Mouse (Mus musculus) erythroid progenitor cell, adult 5-6 weeks (primary cell): ENCODE results near the gene Cirbp. TPM values are rescaled to one million over a fixed set of nuclear protein-coding genes. Genes with fewer than 3 reads are reported as not detected.
"Not testable (repeated sequence)": the region's sequence is repeated elsewhere in the genome, so short reads cannot be mapped to it uniquely, and the experiment has no call there.

Experiments used
- ATAC-seq: replicated peaks from 2 replicates; pipeline ENCODE4 v1.8.0; 2016; ENCODE audit warnings: moderate number of reproducible peaks, mild to moderate bottlenecking, moderate TSS enrichment, inconsistent platforms; ENCODE audit not compliant: poor library complexity, low FRiP score, severe bottlenecking
- total RNA-seq, 2 experiments: library from RNA; stranded (forward) in 1 of 2; stranded (reverse) in 1 of 2; fragments of 150-400 nt in 1 of 2; fragments of 186-747, 209-891 nt in 1 of 2; gene quantifications; 2 replicates each; pipeline versions ENCODE4 v1.2.3 to v1.2.4; 2015 to 2017; ENCODE audit warnings: low replicate concordance in 2 of 2

The Cirbp gene
- total RNA-seq, 2 experiments from 2014 or later, result 19.7 to 39.6 TPM

DNA sequence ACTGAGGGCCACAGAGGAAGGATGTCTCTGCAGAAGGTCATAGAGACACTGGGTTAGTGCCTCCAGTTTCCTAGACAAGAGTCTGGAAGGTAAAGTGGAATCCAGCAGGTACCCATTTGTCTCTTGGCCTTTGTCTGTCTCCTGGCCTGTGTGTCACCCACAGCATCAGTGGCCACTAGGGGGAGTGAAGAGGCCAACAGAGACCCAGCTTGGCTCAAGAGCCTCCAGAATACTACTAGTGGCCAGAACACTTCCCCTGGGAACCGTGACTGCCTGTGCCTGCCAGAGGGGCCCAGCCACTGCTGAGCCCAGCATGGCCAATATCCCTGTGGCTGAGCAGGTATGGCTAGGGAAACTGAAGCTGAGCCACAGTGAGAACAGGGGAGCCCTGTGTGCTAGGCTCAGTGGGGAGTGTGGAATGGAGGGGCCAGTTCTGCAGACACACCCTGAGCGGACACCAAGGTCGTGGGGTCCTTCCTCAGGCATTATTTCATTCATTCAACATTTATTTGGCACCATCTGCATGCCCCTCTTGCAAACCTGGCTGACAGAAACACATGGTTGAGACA lies 33.7 kb downstream of the Cirbp start:
- ATAC-seq, result peak; percentile 90

DNA sequence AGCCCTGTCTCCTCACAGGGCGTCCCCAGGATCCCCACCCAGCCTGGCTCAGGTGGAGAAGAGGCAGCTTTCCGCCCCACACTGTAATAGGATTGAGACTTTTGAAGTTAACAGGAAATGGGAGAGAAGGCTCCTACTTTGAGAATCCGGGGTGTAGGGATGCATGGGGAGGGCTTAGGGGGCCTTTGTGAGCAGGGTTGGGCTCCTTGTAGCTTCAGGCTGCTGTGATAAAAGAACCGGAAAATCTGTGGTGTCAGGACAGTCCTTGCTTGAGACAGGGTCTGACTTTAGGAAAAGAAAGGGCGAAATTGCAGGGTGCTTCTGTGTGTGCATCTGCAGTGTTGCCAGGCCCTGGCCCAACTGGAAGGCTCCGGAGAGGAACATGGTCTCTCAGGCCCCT lies 34.7 kb downstream of the Cirbp start:
- ATAC-seq, result no peak

DNA sequence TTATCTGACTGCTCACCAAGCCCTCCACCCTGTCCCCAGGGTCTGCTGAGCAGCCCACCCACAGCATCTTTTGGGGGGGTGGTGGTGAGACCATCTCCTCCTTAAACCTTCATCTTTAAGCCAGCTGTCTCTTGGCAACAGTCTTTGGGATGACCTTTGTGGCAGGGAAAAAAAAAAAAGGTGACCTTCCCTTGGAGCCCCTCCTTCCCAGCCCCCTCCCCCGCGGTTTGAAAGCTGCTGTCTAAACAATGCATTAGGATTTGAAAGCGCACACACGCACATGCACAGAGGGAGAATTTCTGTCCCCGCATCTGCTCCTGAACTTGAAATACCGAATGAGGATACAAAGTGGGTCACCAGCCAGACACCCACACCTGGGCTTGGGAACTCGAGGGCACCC lies 38.3 kb downstream of the Cirbp start:
- no peak for ATAC-seq

DNA sequence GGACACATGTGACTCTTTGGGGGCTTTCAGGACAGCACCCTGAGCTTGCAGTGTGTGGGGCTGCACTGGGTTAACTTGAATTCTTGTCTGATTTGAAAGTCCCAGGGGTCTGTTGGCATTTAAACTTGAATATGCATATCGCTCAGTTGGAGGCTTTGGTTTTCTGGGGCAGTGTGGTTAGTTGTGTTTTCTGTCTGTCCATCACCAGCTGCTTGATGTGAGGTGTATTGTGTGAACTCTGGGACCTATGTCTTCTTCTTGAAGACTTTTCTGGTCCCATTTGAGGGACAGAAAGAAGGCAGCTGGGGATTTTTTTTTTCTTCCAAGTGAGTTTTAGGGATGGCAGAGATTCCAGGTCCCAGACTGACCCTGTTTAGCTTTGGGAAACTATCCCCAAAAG lies 41.4 kb downstream of the Cirbp start:
- no peak for ATAC-seq

DNA sequence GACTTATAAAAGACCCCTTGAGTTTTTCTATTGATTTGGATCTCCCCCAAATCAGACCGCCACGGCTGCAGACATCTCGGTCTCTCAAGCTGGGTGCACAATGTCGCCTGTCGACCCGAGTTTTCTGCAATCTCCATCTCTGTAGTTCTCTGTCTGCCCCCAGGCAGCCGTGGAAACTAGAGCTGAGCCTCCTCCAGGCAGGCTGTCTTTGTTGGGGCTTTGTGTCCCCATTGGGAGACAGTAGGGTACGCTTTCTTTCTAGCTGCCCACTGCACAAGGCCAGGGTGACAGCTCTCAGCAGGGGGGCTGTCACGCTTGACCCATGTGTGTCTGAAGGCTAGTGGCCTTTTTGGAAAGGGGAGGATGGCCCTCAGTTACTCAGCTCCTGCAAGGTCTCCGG lies 41.9 kb downstream of the Cirbp start:
- no peak for ATAC-seq

DNA sequence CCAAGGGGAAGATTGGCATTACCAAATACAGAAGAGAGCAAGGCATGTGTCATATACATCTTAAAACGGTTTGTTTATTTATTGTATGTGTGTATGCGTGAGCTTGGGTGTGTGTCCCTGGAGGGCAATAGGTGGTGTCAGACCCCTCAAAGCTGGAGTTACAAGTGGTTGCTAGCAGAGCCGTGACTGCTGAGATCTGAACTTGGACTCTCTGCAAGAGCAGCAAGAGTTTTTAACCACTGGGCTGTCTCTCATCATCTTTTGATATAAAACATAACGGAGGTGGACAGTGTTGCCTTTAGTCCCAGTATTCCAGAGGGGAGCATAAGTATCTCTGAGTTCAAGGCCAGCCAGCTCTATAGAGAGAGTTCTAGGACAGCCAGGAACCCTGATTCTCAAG lies 42.5 kb downstream of the Cirbp start:
- no peak for ATAC-seq

DNA sequence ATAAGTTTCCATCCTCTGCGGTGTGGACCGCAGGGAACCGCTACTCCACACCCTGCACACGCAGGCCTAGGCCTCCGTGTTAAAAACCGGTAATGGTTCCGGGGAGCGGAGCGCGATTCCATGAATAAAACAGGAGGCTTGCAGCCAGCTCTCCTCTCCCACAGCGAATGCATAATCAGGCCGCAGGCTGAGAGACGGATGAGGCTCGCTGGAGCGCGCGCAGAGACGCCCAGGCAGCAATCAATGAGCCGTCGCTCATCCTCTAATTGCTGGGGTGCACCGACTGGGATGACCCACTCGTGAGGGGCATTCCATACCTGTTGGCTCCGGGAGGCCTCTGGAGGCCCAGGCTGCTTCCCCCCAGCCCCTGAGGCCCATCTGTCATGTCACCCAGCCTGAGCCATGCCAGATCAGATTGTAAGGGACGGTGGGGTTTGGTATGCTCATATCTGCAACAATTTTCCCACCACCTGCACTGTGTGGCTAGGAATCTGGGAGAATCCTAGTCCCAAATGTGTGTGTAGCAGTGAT lies 43.1 kb downstream of the Cirbp start:
- no peak for ATAC-seq

DNA sequence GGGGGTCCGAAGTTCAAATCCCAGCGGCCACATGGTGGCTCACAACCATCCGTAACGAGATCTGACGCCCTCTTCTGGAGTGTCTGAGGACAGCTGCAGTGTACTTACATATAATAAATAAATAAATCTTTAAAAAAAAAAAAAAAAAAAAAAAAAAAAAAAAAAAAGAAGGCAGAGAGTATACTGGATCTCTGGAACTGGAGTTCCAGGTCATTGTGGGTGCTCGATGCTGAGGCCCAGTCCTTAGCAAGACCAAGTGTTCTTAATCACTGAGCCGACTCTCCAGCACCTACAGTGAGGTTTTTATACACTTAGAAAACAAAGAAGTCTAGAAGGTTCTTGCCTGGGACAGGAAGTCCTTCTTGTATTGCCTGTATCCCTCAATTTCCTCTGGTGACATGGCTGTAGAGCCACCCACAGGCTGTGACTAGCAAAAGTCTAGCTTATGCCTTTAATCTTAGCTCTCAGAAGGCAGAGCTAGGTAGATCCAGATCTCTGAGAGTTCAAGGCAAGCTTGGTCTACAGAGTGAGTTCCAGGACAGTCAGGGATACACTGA lies 45.8 kb downstream of the Cirbp start:
- not testable (repeated sequence) for ATAC-seq

DNA sequence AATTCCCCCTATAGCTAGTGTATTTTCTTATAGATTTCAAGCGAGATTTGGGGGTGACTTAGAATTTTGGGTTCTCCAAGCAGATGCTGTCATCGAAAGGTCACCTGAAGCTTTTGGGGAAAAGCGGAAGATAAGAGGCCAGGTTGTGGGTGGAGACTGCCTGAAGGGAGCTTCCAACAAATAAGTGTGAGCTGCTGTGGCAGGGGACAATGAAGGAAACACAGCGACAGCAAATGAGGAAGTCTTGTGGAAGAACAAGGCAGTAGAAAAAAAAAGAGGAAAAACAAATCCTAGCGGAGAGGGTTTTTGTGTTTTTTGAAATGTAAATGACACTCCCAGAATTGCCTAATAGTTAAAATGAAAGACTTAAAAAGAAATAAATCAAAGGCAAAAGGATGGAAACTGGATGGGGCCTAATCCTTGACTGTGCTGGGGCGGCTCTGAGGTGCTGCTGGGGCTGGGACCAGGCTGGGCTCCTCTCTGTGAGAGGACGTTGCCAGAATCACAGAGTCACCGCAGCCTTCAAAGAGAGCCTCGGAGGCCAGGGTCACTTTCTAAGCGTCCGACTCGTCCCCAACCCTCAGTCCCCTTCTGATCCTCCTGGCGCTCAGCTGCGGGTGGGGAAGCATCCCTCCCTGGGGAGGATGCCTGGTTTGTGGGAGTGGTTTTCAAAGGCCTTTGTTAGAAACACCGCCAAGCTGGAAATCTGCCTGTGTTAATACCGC lies 49.4 kb downstream of the Cirbp start:
- no peak for ATAC-seq

DNA sequence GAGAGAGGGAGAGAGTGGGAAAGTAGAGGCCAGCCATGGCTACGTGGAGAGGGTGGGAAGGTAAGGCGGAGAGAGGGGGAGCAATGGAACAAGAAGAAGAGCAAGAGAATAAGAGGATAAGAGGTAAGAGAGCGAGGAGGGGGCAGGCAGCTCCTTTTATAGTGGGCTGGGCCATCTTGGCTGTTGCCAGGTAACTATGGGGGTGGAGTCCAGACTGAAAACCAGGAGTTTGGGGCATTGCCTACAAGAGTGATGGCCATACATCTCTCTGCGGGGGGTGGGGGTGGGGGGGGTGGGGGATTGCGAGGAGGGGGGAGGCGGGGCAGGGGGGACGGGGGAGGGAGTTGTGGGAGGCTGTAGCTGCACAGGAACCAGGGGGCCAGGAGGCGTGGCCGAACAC lies 54.9 kb downstream of the Cirbp start:
- ATAC-seq, result no peak

Other genes starting within 250 kb of the Cirbp start
Only the 30 nearest of the 32 such genes appear.
- 4.2 and 9.7 TPM in 2 replicates for gene Arid3a, start 238.9 kb upstream of the Cirbp start, total RNA-seq (2015; ENCODE audit: low replicate concordance)
- gene Arid3a, start 238.9 kb upstream of the Cirbp start, total RNA-seq (2017; ENCODE audit: low replicate concordance), result 4.8 and 8.6 TPM in 2 replicates
- 4.0 and 10.1 TPM in 2 replicates for gene Wdr18, start 205.8 kb upstream of the Cirbp start, total RNA-seq (2015; ENCODE audit: low replicate concordance)
- gene Wdr18, start 205.8 kb upstream of the Cirbp start, total RNA-seq (2017; ENCODE audit: low replicate concordance), result 0.98 and 4.6 TPM in 2 replicates
- not detected in 2 replicates for gene Grin3b, start 195.3 kb upstream of the Cirbp start, total RNA-seq (2015; ENCODE audit: low replicate concordance)
- not detected in 2 replicates for gene Grin3b, start 195.3 kb upstream of the Cirbp start, total RNA-seq (2017; ENCODE audit: low replicate concordance)
- 57.0 and 78.9 TPM in 2 replicates for gene Tmem259, start 181.7 kb upstream of the Cirbp start, total RNA-seq (2015; ENCODE audit: low replicate concordance)
- 49.2 and 51.1 TPM in 2 replicates for gene Tmem259, start 181.7 kb upstream of the Cirbp start, total RNA-seq (2017; ENCODE audit: low replicate concordance)
- 20.1 and 39.6 TPM in 2 replicates for gene Cnn2, start 177.4 kb upstream of the Cirbp start, total RNA-seq (2015; ENCODE audit: low replicate concordance)
- 18.2 and 26.3 TPM in 2 replicates for gene Cnn2, start 177.4 kb upstream of the Cirbp start, total RNA-seq (2017; ENCODE audit: low replicate concordance)
- gene Abca7, start 169.5 kb upstream of the Cirbp start, total RNA-seq (2015; ENCODE audit: low replicate concordance), result 44.0 and 58.4 TPM in 2 replicates
- gene Abca7, start 169.5 kb upstream of the Cirbp start, total RNA-seq (2017; ENCODE audit: low replicate concordance), result 58.6 and 71.8 TPM in 2 replicates
- gene Arhgap45, start 149.3 kb upstream of the Cirbp start, total RNA-seq (2015; ENCODE audit: low replicate concordance), result 23.4 and 23.9 TPM in 2 replicates
- gene Arhgap45, start 149.3 kb upstream of the Cirbp start, total RNA-seq (2017; ENCODE audit: low replicate concordance), result 16.0 and 28.8 TPM in 2 replicates
- 18.4 and 20.5 TPM in 2 replicates for gene Polr2e, start 126.2 kb upstream of the Cirbp start, total RNA-seq (2015; ENCODE audit: low replicate concordance)
- 14.6 and 28.4 TPM in 2 replicates for gene Polr2e, start 126.2 kb upstream of the Cirbp start, total RNA-seq (2017; ENCODE audit: low replicate concordance)
- 371 and 490 TPM in 2 replicates for gene Gpx4, start 118.8 kb upstream of the Cirbp start, total RNA-seq (2015; ENCODE audit: low replicate concordance)
- 239 and 372 TPM in 2 replicates for gene Gpx4, start 118.8 kb upstream of the Cirbp start, total RNA-seq (2017; ENCODE audit: low replicate concordance)
- 19.5 and 21.8 TPM in 2 replicates for gene Sbno2, start 60.4 kb upstream of the Cirbp start, total RNA-seq (2015; ENCODE audit: low replicate concordance)
- gene Sbno2, start 60.4 kb upstream of the Cirbp start, total RNA-seq (2017; ENCODE audit: low replicate concordance), result 34.3 and 36.1 TPM in 2 replicates
- 224 and 296 TPM in 2 replicates for gene Stk11, start 50.2 kb upstream of the Cirbp start, total RNA-seq (2015; ENCODE audit: low replicate concordance)
- gene Stk11, start 50.2 kb upstream of the Cirbp start, total RNA-seq (2017; ENCODE audit: low replicate concordance), result 440 and 520 TPM in 2 replicates
- gene Atp5d, start 27.4 kb upstream of the Cirbp start, total RNA-seq (2015; ENCODE audit: low replicate concordance), result 89.3 and 94.8 TPM in 2 replicates
- gene Atp5d, start 27.4 kb upstream of the Cirbp start, total RNA-seq (2017; ENCODE audit: low replicate concordance), result 19.4 and 39.9 TPM in 2 replicates
- not detected in 2 replicates for gene Cbarp, start 25.1 kb upstream of the Cirbp start, total RNA-seq (2015; ENCODE audit: low replicate concordance)
- gene Cbarp, start 25.1 kb upstream of the Cirbp start, total RNA-seq (2017; ENCODE audit: low replicate concordance), result not detected in 2 replicates
- gene Midn, start 17.7 kb upstream of the Cirbp start, total RNA-seq (2015; ENCODE audit: low replicate concordance), result 20.1 and 23.8 TPM in 2 replicates
- gene Midn, start 17.7 kb upstream of the Cirbp start, total RNA-seq (2017; ENCODE audit: low replicate concordance), result 12.5 and 18.2 TPM in 2 replicates
- gene 1600002K03Rik, start 7.0 kb downstream of the Cirbp start, total RNA-seq (2015; ENCODE audit: low replicate concordance), result not detected in 2 replicates
- gene 1600002K03Rik, start 7.0 kb downstream of the Cirbp start, total RNA-seq (2017; ENCODE audit: low replicate concordance), result not detected in 2 replicates
- gene Efna2, start 13.5 kb downstream of the Cirbp start, total RNA-seq (2015; ENCODE audit: low replicate concordance), result not detected in 2 replicates
- gene Efna2, start 13.5 kb downstream of the Cirbp start, total RNA-seq (2017; ENCODE audit: low replicate concordance), result not detected in 2 replicates
- gene Mum1, start 60.4 kb downstream of the Cirbp start, total RNA-seq (2015; ENCODE audit: low replicate concordance), result 26.3 and 59.5 TPM in 2 replicates
- gene Mum1, start 60.4 kb downstream of the Cirbp start, total RNA-seq (2017; ENCODE audit: low replicate concordance), result 65.3 and 74.2 TPM in 2 replicates
- 87.6 and 109 TPM in 2 replicates for gene Ndufs7, start 83.1 kb downstream of the Cirbp start, total RNA-seq (2015; ENCODE audit: low replicate concordance)
- gene Ndufs7, start 83.1 kb downstream of the Cirbp start, total RNA-seq (2017; ENCODE audit: low replicate concordance), result 43.9 and 66.0 TPM in 2 replicates
- 1.4 TPM in 1 of 2 replicates, not detected in the other for gene Gamt, start 95.0 kb downstream of the Cirbp start, total RNA-seq (2015; ENCODE audit: low replicate concordance)
- gene Gamt, start 95.0 kb downstream of the Cirbp start, total RNA-seq (2017; ENCODE audit: low replicate concordance), result not detected in 2 replicates
- 35.6 and 83.6 TPM in 2 replicates for gene Dazap1, start 95.5 kb downstream of the Cirbp start, total RNA-seq (2015; ENCODE audit: low replicate concordance)
- 72.0 and 102 TPM in 2 replicates for gene Dazap1, start 95.5 kb downstream of the Cirbp start, total RNA-seq (2017; ENCODE audit: low replicate concordance)
- 689 and 862 TPM in 2 replicates for gene Rps15, start 126.5 kb downstream of the Cirbp start, total RNA-seq (2015; ENCODE audit: low replicate concordance)
- gene Rps15, start 126.5 kb downstream of the Cirbp start, total RNA-seq (2017; ENCODE audit: low replicate concordance), result 557 and 668 TPM in 2 replicates
- not detected in 2 replicates for gene Apc2, start 130.0 kb downstream of the Cirbp start, total RNA-seq (2015; ENCODE audit: low replicate concordance)
- 0.13 TPM in 1 of 2 replicates, not detected in the other for gene Apc2, start 130.0 kb downstream of the Cirbp start, total RNA-seq (2017; ENCODE audit: low replicate concordance)
- gene 2310011J03Rik, start 154.6 kb downstream of the Cirbp start, total RNA-seq (2015; ENCODE audit: low replicate concordance), result 7.2 and 13.4 TPM in 2 replicates
- gene 2310011J03Rik, start 154.6 kb downstream of the Cirbp start, total RNA-seq (2017; ENCODE audit: low replicate concordance), result 6.1 and 10.8 TPM in 2 replicates
- not detected in 2 replicates for gene Pcsk4, start 163.5 kb downstream of the Cirbp start, total RNA-seq (2015; ENCODE audit: low replicate concordance)
- gene Pcsk4, start 163.5 kb downstream of the Cirbp start, total RNA-seq (2017; ENCODE audit: low replicate concordance), result 1.0 TPM in 1 of 2 replicates, not detected in the other
- 17.2 and 22.3 TPM in 2 replicates for gene Reep6, start 164.0 kb downstream of the Cirbp start, total RNA-seq (2015; ENCODE audit: low replicate concordance)
- 16.8 and 18.2 TPM in 2 replicates for gene Reep6, start 164.0 kb downstream of the Cirbp start, total RNA-seq (2017; ENCODE audit: low replicate concordance)
- gene Adamtsl5, start 182.4 kb downstream of the Cirbp start, total RNA-seq (2015; ENCODE audit: low replicate concordance), result 0.84 TPM in 1 of 2 replicates, not detected in the other
- gene Adamtsl5, start 182.4 kb downstream of the Cirbp start, total RNA-seq (2017; ENCODE audit: low replicate concordance), result 0.13 and 30.2 TPM in 2 replicates
- gene Plk5, start 190.5 kb downstream of the Cirbp start, total RNA-seq (2015; ENCODE audit: low replicate concordance), result not detected in 2 replicates
- not detected in 2 replicates for gene Plk5, start 190.5 kb downstream of the Cirbp start, total RNA-seq (2017; ENCODE audit: low replicate concordance)
- 1.4 TPM in 1 of 2 replicates, not detected in the other for gene Mex3d, start 221.7 kb downstream of the Cirbp start, total RNA-seq (2015; ENCODE audit: low replicate concordance)
- 6.7 TPM in 1 of 2 replicates, not detected in the other for gene Mex3d, start 221.7 kb downstream of the Cirbp start, total RNA-seq (2017; ENCODE audit: low replicate concordance)
- gene Mbd3, start 233.6 kb downstream of the Cirbp start, total RNA-seq (2015; ENCODE audit: low replicate concordance), result 33.5 TPM in 2 replicates
- gene Mbd3, start 233.6 kb downstream of the Cirbp start, total RNA-seq (2017; ENCODE audit: low replicate concordance), result 39.7 and 45.8 TPM in 2 replicates
- gene Uqcr11, start 240.8 kb downstream of the Cirbp start, total RNA-seq (2015; ENCODE audit: low replicate concordance), result 65.8 and 80.0 TPM in 2 replicates
- gene Uqcr11, start 240.8 kb downstream of the Cirbp start, total RNA-seq (2017; ENCODE audit: low replicate concordance), result 67.9 and 87.3 TPM in 2 replicates